Mouse (Mus musculus) brain, embryonic 14.5 days (tissue): ENCODE measurements around the gene Rnf8. TPM values are rescaled to one million over a fixed set of nuclear protein-coding genes. Genes with fewer than 3 reads are reported as not detected.

Experiments used
- DNase-seq: peaks from one replicate; pipeline ENCODE4 v3.0.0-alpha.2; 2011; ENCODE audit warnings: low read depth
- CTCF ChIP-seq: fragments of 200-500 bp; IDR thresholded peaks from 2 replicates; pipeline ENCODE4 v1.5.1; 2012; ENCODE audit warnings: inconsistent platforms, mild to moderate bottlenecking, moderate library complexity, borderline replicate concordance; ENCODE audit not compliant: insufficient read depth, insufficient read length; ENCODE audit errors: extremely low read depth
- POLR2A ChIP-seq: fragments of 200-500 bp; IDR thresholded peaks from 2 replicates; pipeline ENCODE4 v1.6.1; 2012; ENCODE audit warnings: mild to moderate bottlenecking, inconsistent platforms, borderline replicate concordance; ENCODE audit not compliant: poor library complexity, insufficient read depth, insufficient read length, severe bottlenecking; ENCODE audit errors: extremely low read depth
- polyA plus RNA-seq: library from polyadenylated mRNA; depleted of rRNA; stranded (reverse); fragments of >200 nt; gene quantifications from 2 replicates; pipeline ENCODE4 v1.2.3, GENCODE M21; 2012

Gene Rnf8
- polyA plus RNA-seq, 1 experiment: 57.7 TPM

DNA sequence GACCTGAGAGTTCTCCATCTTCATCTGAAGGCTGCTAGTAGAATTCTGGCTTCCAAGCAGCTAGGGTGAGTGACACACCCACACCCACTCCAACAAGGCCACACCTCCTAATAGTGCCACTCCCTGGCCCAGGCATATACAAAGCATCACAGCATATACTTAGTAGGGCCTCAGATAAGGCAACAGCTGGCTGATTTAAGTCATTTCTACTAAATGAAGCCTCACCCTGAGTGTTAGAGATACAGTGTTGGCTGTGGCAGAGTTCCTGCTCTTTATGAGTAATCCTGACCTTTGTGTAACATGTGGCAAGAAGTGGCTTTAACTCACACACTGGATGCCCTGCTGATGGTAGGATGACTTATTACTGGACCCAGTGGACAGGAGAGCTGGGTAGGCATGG, 55.3 kb downstream of the Rnf8 start:
- no peak for DNase-seq
- TF ChIP-seq CTCF (no peak), POLR2A (no peak)

GRCm38 (mm10) chr17:29671021-29671420, 56.4 kb downstream of the Rnf8 start:
- TF ChIP-seq CTCF: no peak
- no peak for TF ChIP-seq POLR2A

DNA sequence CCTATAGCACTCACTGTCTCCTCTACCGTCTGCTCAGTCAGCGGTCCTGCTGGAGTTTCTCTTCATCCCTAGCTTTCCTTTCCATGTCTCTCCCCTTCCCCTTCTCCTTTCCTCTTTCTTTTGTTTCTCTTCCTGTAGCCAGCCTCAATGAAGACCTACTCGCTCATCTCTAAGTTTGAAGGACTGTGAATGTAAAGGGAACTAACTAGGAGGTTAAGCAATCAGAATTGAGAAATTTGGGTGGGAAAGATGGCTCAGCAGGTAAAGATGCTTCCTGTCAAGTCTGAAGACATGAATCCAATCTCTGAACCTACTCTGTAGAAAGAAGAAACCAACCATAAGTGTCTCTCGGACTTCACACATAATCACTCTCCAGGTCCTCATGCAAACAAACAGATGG, 58.7 kb downstream of the Rnf8 start:
- DNase-seq: no peak
- TF ChIP-seq POLR2A (no peak), CTCF (no peak)

More at GRCm38 (mm10) chr17:29671021-29671420, 56.4 kb downstream of the Rnf8 start:
- no peak for DNase-seq

GRCm38 (mm10) chr17:29678526-29678925, 63.9 kb downstream of the Rnf8 start:
- TF ChIP-seq CTCF: no peak
- no peak for DNase-seq

GRCm38 (mm10) chr17:29679038-29679767, 64.6 kb downstream of the Rnf8 start:
- TF ChIP-seq POLR2A: no peak
- TF ChIP-seq CTCF: no peak
- DNase-seq: no peak

GRCm38 (mm10) chr17:29680174-29680573, 65.6 kb downstream of the Rnf8 start:
- no peak for TF ChIP-seq CTCF
- TF ChIP-seq POLR2A: no peak
- DNase-seq: peak; percentile 93

- no peak for DNase-seq
- TF ChIP-seq CTCF (no peak), POLR2A (no peak)
Observed at GRCm38 (mm10) chr17:29680921-29681320, 66.3 kb downstream of the Rnf8 start.

DNA sequence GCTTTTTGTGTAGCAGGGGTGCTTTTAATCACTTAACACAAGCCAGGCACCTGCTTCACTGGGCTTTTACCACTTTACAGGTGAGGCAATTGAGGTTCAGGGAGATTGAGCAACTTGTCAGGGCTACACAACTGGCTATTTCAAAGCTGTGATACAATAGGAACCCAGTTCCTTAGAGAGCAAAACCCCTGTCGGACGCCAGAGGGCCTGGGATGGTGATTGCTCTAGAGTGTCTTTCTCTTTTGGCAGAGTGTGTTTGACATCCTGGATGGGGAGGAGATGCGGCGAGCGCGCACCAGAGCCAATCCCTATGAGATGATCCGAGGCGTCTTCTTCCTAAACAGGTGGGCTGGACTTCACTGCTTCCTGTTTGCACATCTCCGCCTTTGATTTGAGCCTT, 67.1 kb downstream of the Rnf8 start:
- no peak for DNase-seq

GRCm38 (mm10) chr17:29682261-29682660, 67.7 kb downstream of the Rnf8 start:
- DNase-seq: no peak
- no peak for TF ChIP-seq CTCF
- TF ChIP-seq POLR2A: no peak

More for the DNA sequence above, 67.1 kb downstream of the Rnf8 start:
- TF ChIP-seq CTCF (no peak), POLR2A (no peak)

DNA sequence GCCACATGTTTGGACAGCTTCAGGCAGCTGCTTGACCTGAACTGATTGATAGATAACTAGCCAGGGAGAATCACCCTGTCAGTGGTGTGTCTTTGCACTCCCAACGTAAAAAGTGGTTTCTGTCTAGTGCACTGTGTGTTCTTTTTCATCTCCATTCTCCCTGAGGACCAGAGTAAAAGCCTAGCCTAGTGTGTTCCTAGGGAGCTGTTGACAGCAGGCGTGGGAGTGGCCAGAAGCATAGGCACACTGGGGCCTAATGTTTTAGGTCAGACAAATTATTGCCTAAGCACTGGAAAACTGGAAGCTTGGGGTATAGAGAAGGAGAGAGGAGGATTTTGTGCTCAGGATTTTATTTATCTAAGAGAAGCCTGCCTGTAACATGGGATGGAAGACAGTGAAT, 68.5 kb downstream of the Rnf8 start:
- TF ChIP-seq POLR2A (no peak), CTCF (no peak)
- DNase-seq: no peak

DNA sequence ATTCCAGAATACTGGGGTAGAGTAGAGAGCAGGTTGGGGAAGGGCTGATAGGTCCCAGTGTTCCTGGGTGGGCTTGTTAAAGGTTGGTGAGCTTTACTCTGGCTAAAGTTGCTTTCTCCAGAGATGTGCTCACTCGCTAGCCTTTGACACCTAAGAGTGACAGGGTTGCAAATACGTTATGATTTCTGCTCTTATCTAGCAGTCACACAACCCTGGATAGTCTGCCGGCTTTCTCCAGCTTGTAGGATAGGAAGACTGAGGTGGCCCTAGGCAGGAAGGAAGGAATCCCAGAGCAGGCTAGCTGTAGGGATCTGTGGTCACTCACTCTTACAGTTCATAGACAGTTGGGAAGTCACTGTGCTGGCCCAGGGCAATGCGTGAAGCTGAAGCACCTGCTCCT, 69.7 kb downstream of the Rnf8 start:
- no peak for DNase-seq
- TF ChIP-seq CTCF (no peak), POLR2A (no peak)

DNA sequence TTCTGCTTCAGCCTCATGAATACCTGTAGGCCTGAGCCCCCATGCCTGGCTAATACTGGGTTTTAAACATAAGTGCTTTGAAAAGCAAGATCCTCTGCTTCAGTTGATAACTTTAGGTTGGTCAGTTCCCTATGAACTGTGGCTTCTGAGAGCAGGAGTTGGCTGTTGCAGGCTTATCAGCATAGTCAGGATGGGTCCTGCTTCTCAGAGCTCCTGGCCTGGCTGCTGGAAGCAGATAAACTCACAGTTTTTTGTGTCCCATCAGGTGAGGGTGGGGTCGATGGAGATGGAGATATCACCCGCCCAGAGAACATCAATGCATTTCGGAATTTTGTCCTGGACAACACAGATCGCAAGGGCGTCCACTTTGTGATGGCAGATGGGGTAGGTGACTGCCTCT, 72.2 kb downstream of the Rnf8 start:
- TF ChIP-seq CTCF (no peak), POLR2A (no peak)
- DNase-seq: no peak

DNA sequence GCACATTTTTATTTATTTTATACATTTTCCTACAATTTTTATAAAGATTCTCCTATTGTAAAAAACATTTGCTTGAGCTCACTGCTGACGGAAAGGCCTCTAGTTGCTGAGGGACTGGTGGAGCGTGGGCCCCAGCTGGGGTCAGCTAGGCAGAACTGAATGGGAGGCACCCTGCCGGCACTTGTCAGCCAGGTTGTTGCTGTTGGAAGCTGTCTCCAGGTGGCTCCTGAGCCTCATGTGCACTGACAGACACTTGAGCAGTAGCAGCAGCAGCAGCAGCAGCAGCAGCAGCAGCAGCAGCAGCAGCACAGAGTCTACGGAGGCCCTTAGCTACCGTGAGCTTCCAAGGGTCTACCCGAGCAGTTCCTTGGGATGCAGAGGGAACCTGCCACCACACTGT, 72.8 kb downstream of the Rnf8 start:
- DNase-seq: no peak
- TF ChIP-seq CTCF (no peak), POLR2A (no peak)

DNA sequence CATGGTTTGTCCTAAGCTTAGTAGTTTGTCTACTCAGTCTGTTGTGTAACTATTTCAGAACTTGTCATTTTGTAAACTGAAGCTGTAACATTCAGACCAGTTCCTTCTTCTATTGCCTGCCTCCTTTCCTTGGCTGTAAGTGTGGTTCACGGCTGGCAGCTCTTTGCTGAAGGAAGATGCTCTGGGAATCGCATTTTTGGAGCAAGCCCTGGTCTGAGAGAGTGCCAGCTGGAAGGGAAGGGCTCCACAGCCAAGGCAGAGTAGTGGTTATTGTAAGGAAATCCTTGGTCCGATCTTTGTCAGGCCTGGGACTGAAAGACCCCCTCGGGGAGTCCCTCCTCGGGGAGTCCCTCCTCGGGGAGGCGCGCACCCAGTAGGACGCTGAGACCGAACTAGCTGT, 74.0 kb downstream of the Rnf8 start:
- TF ChIP-seq POLR2A (no peak), CTCF (no peak)
- no peak for DNase-seq
